Mouse (Mus musculus) testis, adult 2 months (tissue): ENCODE results near the gene Ddx4.

ENCODE experiments used
- CTCF ChIP-seq: fragments of 200-500 bp; IDR thresholded peaks from 2 replicates; pipeline ENCODE4 v1.5.1; 2012; ENCODE audit warnings: low read depth, mild to moderate bottlenecking, inconsistent platforms, low read length, moderate library complexity; ENCODE audit not compliant: control insufficient read depth, insufficient read depth, insufficient replicate concordance
- POLR2A ChIP-seq: fragments of 200-500 bp; IDR thresholded peaks from 2 replicates; pipeline ENCODE4 v1.6.1; 2012; ENCODE audit warnings: low read depth, mild to moderate bottlenecking, inconsistent platforms, low read length, moderate library complexity; ENCODE audit not compliant: control insufficient read depth

- TF ChIP-seq CTCF (no peak), POLR2A (no peak)
Observed at GRCm38 (mm10) chr13:112678154-112678553, 25.9 kb upstream of the Ddx4 start.
